In the genomic region with DNA sequence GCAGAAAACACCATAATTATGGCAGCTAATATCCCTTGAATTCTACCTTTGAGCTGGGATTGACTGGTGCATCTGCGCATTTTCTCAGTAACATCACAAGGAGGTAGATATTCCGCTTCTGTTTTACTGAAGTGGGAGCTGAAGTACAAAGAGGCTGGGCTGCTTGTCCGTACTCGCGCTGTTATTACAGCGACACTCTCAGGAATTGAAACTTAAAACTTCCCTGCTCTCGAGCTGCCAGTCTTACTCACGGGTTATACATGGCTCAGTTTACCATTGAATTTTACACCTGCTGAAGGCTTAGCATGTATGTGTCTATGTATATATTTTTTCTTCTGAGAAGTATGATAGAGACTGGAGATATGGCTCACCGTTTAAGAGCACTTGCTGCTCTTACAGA, we compare ENCODE assay signal across 19 mouse cellular contexts.
"Had no signal": no experiment of that assay in that cellular context is flagged by ENCODE, and none has a peak within 500 bp of the region (broad histone marks: within the 10 kb centered on the region; RNA-seq: fewer than 3 reads in every experiment).

No protein-coding gene starts in this region.

- H3K27me3 ChIP-seq: lung, embryonic 15.5 days; midbrain, embryonic 12.5 days; neural tube, embryonic 13.5 days; neural tube, embryonic 15.5 days had no signal

- H3K9ac ChIP-seq: lung, embryonic 15.5 days; midbrain, embryonic 12.5 days; neural tube, embryonic 13.5 days; neural tube, embryonic 15.5 days had no signal

- H3K4me3 ChIP-seq: lung, embryonic 15.5 days; midbrain, embryonic 10.5 days; midbrain, embryonic 12.5 days; myocyte; neural tube, embryonic 13.5 days; neural tube, embryonic 15.5 days had no signal

- H3K36me3 ChIP-seq: lung, embryonic 15.5 days; midbrain, embryonic 10.5 days; midbrain, embryonic 12.5 days; neural tube, embryonic 13.5 days; neural tube, embryonic 15.5 days had no signal

- H3K4me2 ChIP-seq: lung, embryonic 15.5 days; midbrain, embryonic 12.5 days; neural tube, embryonic 13.5 days; neural tube, embryonic 15.5 days had no signal

- ATAC-seq: midbrain, embryonic 16.5 days had no signal

- DNase-seq: lung, adult 2 months; lung, postnatal 10 days; lung, postnatal 4 days; midbrain, embryonic 14.5 days; retina, postnatal 1 day; right cerebral cortex, adult 18-20 months; right cerebral cortex, postnatal 25 days; right cerebral cortex, postnatal 4 days; spleen, adult 18-20 months; thymus, adult 2 months; thymus, postnatal 25 days; thymus, postnatal 4 days had no signal

- H3K27ac ChIP-seq: lung, embryonic 15.5 days; midbrain, embryonic 10.5 days; midbrain, embryonic 12.5 days; neural tube, embryonic 13.5 days; neural tube, embryonic 15.5 days had no signal

- H3K9me3 ChIP-seq: lung, embryonic 15.5 days; midbrain, embryonic 10.5 days; midbrain, embryonic 12.5 days; neural tube, embryonic 13.5 days; neural tube, embryonic 15.5 days had no signal
